Mouse (Mus musculus): ENCODE data around the gene Mapkapk2.

GRCm38 (mm10) chr1:131103776-131104424, 6.3 kb upstream of the Mapkapk2 start:
- TF ChIP-seq CTCF (IDR thresholded peaks at IDR 0.05; ENCODE audit: low read depth) (no peak), EP300 (IDR thresholded peaks at IDR 0.05; ENCODE audit: low read depth) (no peak)

Measured in liver, postnatal 0 days (tissue).